Comparison of ENCODE assay signal across 21 mouse cellular contexts in the genomic region with DNA sequence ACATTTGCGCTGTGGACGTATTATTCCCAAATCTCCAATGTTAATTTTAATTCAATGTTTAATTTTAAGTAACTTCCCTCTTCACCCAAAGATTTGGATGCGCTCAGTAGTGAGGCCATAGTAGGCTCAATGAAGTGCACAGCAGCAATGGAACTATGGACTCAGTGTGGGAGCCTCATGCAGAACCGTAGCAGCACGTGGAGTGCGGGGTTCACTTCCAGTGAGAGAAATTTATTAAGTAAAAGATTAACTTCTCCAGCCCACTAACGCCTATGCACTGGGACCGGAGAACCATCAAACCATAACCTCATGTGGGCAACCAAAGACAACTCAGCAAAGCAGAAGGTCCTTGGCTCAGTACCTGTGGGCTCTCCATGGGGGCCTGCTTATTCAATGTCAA. TPM values are rescaled to one million over a fixed set of nuclear protein-coding genes. Genes with fewer than 3 reads are reported as not detected.
DNase-seq lines count a peak whose midpoint lies in the region; ATAC-seq and TF ChIP-seq lines count a peak whose summit lies in the region.
"Had no signal": no experiment of that assay in that cellular context is flagged by ENCODE, and none has a peak within 500 bp of the region (broad histone marks: within the 10 kb centered on the region; RNA-seq: fewer than 3 reads in every experiment).

No protein-coding gene starts in this region.

- peak; percentile 71 for DNase-seq in kidney, adult 11 months
- DNase-seq in kidney, adult 2 months: peak; percentile 79
- peak; percentile 75 for DNase-seq in kidney, postnatal 14 days
- DNase-seq in cerebellum, postnatal 4 days (ENCODE audit: low spot score in 2 of 2): no peak
- DNase-seq in left cerebral cortex, postnatal 10 days (ENCODE audit: extremely low spot score in 1 of 2, low spot score in 2 of 2): no peak
- no peak for DNase-seq in cerebellum, adult 11-12 months
- DNase-seq: adrenal gland, postnatal 14 days; cerebellum, adult 18-20 months; cerebellum, adult 9-11 months; embryo, embryonic 11 days; gastrocnemius, postnatal 14 days had no signal

- no peak for TF ChIP-seq POLR2A in kidney, adult 2 months (IDR thresholded peaks at IDR 0.05; ENCODE audit: low read depth, low read length)

- H3K9ac ChIP-seq in kidney, embryonic 15.5 days: no peak overlapping the region
- H3K9ac ChIP-seq: embryonic facial prominence, embryonic 12.5 days; heart, embryonic 12.5 days; hindbrain, embryonic 14.5 days had no signal

- peak; percentile 74 for ATAC-seq in kidney, embryonic 15.5 days (replicated peaks; ENCODE audit: low FRiP score)
- ATAC-seq: Patski had no signal

- H3K27ac ChIP-seq in kidney, adult 2 months (ENCODE audit: insufficient read depth, low read depth, low read length): no peak overlapping the region
- no peak overlapping the region for H3K27ac ChIP-seq in kidney, embryonic 15.5 days
- H3K27ac ChIP-seq: embryonic facial prominence, embryonic 12.5 days; forebrain, embryonic 12.5 days; hindbrain, embryonic 14.5 days had no signal

- 53% methylated on average over 8 of the region's 8 CpGs for WGBS in kidney, adult 2 months
- WGBS in kidney, embryonic 15.5 days: 71% methylated on average over 8 of the region's 8 CpGs

- no peak overlapping the region for H3K4me2 ChIP-seq in kidney, embryonic 15.5 days
- H3K4me2 ChIP-seq: embryonic facial prominence, embryonic 12.5 days; heart, embryonic 12.5 days; hindbrain, embryonic 14.5 days had no signal

- no peaks in the 10 kb centered on the region for H3K4me1 ChIP-seq in kidney, adult 2 months (ENCODE audit: control insufficient read depth, insufficient read depth, low read length)
- H3K4me1 ChIP-seq in kidney, embryonic 15.5 days: peaks cover 11% of the 10 kb centered on the region; the same call in 1 of the 2 replicates

- no peaks in the 10 kb centered on the region for H3K27me3 ChIP-seq in kidney, adult 2 months (replicated peaks; ENCODE audit: control insufficient read depth, insufficient read depth, low read length)
- no peaks in the 10 kb centered on the region for H3K27me3 ChIP-seq in kidney, embryonic 15.5 days
- H3K27me3 ChIP-seq: CH12.LX; embryonic facial prominence, embryonic 12.5 days; heart, embryonic 12.5 days had no signal

- TF ChIP-seq CTCF in kidney, adult 2 months (conservative IDR thresholded peaks at IDR 0.05; ENCODE audit: insufficient read depth, insufficient read length, low read depth, low read length): no peak

- H3K36me3 ChIP-seq in kidney, adult 2 months (ENCODE audit: control insufficient read depth, insufficient read depth, low read length): no peaks in the 10 kb centered on the region
- H3K36me3 ChIP-seq in kidney, embryonic 15.5 days: no peaks in the 10 kb centered on the region
- H3K36me3 ChIP-seq: embryonic facial prominence, embryonic 12.5 days; forebrain, embryonic 12.5 days; heart, embryonic 12.5 days; hindbrain, embryonic 10.5 days had no signal

- H3K4me3 ChIP-seq in kidney, adult 2 months (ENCODE audit: insufficient read depth, low read depth, low read length): no peak overlapping the region
- H3K4me3 ChIP-seq in kidney, embryonic 15.5 days (replicated peaks): no peak overlapping the region
- H3K4me3 ChIP-seq: embryonic facial prominence, embryonic 12.5 days; forebrain, embryonic 12.5 days; heart, embryonic 12.5 days; hindbrain, embryonic 10.5 days had no signal

- H3K9me3 ChIP-seq in kidney, embryonic 15.5 days (replicated peaks): no peaks in the 10 kb centered on the region
- H3K9me3 ChIP-seq: embryonic facial prominence, embryonic 12.5 days; forebrain, embryonic 12.5 days; heart, embryonic 12.5 days; hindbrain, embryonic 10.5 days had no signal

- intact Hi-C loops in left cerebral cortex, postnatal 10 days (cut with DNase I): no loop called here

RNA-seq across cellular contexts. Expression of gene Ttc30a1, which starts 34.4 kb away (rescaled TPM):
- polyA plus RNA-seq in kidney, adult 2 months (2012; rRNA removed): 2.8 and 3.7 TPM in 2 replicates
- polyA plus RNA-seq in kidney, embryonic 15.5 days (2015; fragmentation: Nextera tagmentation; extraction: Ambion mirVana): 8.2 and 9.2 TPM in 2 replicates
- total RNA-seq in left cerebral cortex, postnatal 10 days (2021): 1 to 10 TPM; 2.9 to 3.9 TPM
- total RNA-seq: CH12.LX had no signal

RNA-seq across cellular contexts. Expression of gene Ttc30a2, which starts 38.2 kb away (rescaled TPM):
- 0.20 and 0.38 TPM in 2 replicates for polyA plus RNA-seq in kidney, adult 2 months (2012; rRNA removed)
- 0.47 and 0.98 TPM in 2 replicates for polyA plus RNA-seq in kidney, embryonic 15.5 days (2015; fragmentation: Nextera tagmentation; extraction: Ambion mirVana)
- total RNA-seq in left cerebral cortex, postnatal 10 days (2021): under 1 TPM; 0.15 to 0.63 TPM
- total RNA-seq: CH12.LX; common myeloid progenitor, adult 5-6 weeks had no signal
- polyA plus RNA-seq: activated CD4-positive, CD25-positive, alpha-beta regulatory T cell, adult 4 months had no signal

Comparison
In these comparisons a context has a peak if more than half of its experiments do, and no peak if none do; other contexts are left out.
1. DNase-seq: peak in kidney, adult 11 months (single experiment), kidney, adult 2 months (single experiment) and kidney, postnatal 14 days (single experiment); none in cerebellum, postnatal 4 days (0 of 2), left cerebral cortex, postnatal 10 days (0 of 2) and cerebellum, adult 11-12 months (single experiment).